Mouse (Mus musculus) ES-CJ7 (cell line): ENCODE measurements around the gene Cenpk.
A peak's percentile ranks its signal among the peaks of the same experiment; 100 is the strongest.
"Not testable (repeated sequence)": the region's sequence is repeated elsewhere in the genome, so short reads cannot be mapped to it uniquely, and the experiment has no call there.

Source experiments
- DNase-seq: peaks from one replicate; pipeline ENCODE4 v3.0.0; 2011; ENCODE audit warnings: low read depth, low spot score

Cenpk gene

GRCm38 (mm10) chr13:104228384-104229066, at the start of gene Cenpk, which contains the start of gene Ppwd1:
Gene Cenpk, plus strand, starts transcription at chr13:104228611.
Gene Ppwd1, minus strand, starts transcription at chr13:104228843.
- DNase-seq, result peak; percentile 96

GRCm38 (mm10) chr13:104178650-104179121, 49.7 kb upstream of the Cenpk start, which contains the start of gene Trim23:
Gene Trim23, plus strand, starts transcription at chr13:104178797.
- DNase-seq, result peak; percentile 98

- DNase-seq, result no peak
Observed at GRCm38 (mm10) chr13:104179176-104179888, 49.1 kb upstream of the Cenpk start.

GRCm38 (mm10) chr13:104187357-104187756, 41.1 kb upstream of the Cenpk start:
- no peak for DNase-seq

GRCm38 (mm10) chr13:104195891-104196290, 32.5 kb upstream of the Cenpk start:
- not testable (repeated sequence) for DNase-seq

GRCm38 (mm10) chr13:104204313-104204712, 24.1 kb upstream of the Cenpk start:
- no peak for DNase-seq

GRCm38 (mm10) chr13:104227478-104227877, 933 bp upstream of the Cenpk start:
- no peak for DNase-seq

GRCm38 (mm10) chr13:104229181-104229580, 770 bp downstream of the Cenpk start:
- peak; percentile 35 for DNase-seq

- no peak for DNase-seq
Observed at GRCm38 (mm10) chr13:104258997-104259396, 30.6 kb downstream of the Cenpk start.

GRCm38 (mm10) chr13:104285031-104285431, 56.6 kb downstream of the Cenpk start:
- DNase-seq, result no peak

- no peak for DNase-seq
Observed at GRCm38 (mm10) chr13:104285737-104286311, 57.4 kb downstream of the Cenpk start.

GRCm38 (mm10) chr13:104286336-104286735, 57.9 kb downstream of the Cenpk start:
- DNase-seq, result no peak

GRCm38 (mm10) chr13:104286897-104287309, 58.5 kb downstream of the Cenpk start:
- peak; percentile 74 for DNase-seq

GRCm38 (mm10) chr13:104287366-104288225, 59.2 kb downstream of the Cenpk start, which contains the start of gene Adamts6:
Gene Adamts6, plus strand, starts transcription at chr13:104287835.
- no peak for DNase-seq

GRCm38 (mm10) chr13:104288226-104288859, 59.9 kb downstream of the Cenpk start:
- no peak for DNase-seq

- DNase-seq, result no peak
Observed at GRCm38 (mm10) chr13:104289176-104289575, 60.8 kb downstream of the Cenpk start.

GRCm38 (mm10) chr13:104295472-104295871, 67.1 kb downstream of the Cenpk start:
- DNase-seq, result no peak
